8 mouse cellular contexts compared by ENCODE assay signal in genomic region chr11:30985877-30986624, GRCm38 (mm10). TPM values are rescaled to one million over a fixed set of nuclear protein-coding genes. Genes with fewer than 3 reads are reported as not detected.
DNase-seq lines count a peak whose midpoint lies in the region; ATAC-seq and TF ChIP-seq lines count a peak whose summit lies in the region.

Gene Chac2, minus strand, starts transcription at chr11:30986350.

- peak within 1 kb of the TSS; percentile 85 for H3K9ac ChIP-seq in heart, embryonic 11.5 days (ENCODE audit: low read depth, low read length)
- H3K9ac ChIP-seq in kidney, embryonic 16.5 days (replicated peaks; ENCODE audit: low read length) = peak within 1 kb of the TSS; percentile 79
- peak within 1 kb of the TSS; percentile 95 for H3K9ac ChIP-seq in liver, adult 2 months (ENCODE audit: low read depth, low read length)

- peak within 1 kb of the TSS; percentile 82 for H3K4me2 ChIP-seq in heart, embryonic 11.5 days
- H3K4me2 ChIP-seq in kidney, embryonic 16.5 days (replicated peaks; ENCODE audit: low read depth, low read length) = peak within 1 kb of the TSS; percentile 72
- H3K4me2 ChIP-seq in myocyte (ENCODE audit: low read depth) = peak within 1 kb of the TSS; percentile 80

- H3K4me1 ChIP-seq in erythroblast, embryonic 14.5 days (ENCODE audit: control insufficient read depth) = peaks cover 44% of the 10 kb centered on the region
- peaks cover 5% of the 10 kb centered on the region; the same call in 1 of the 2 replicates for H3K4me1 ChIP-seq in heart, embryonic 11.5 days (ENCODE audit: control insufficient read depth, insufficient read depth, low read length)
- H3K4me1 ChIP-seq in kidney, embryonic 16.5 days (ENCODE audit: insufficient read depth, low read length) = peaks cover 5% of the 10 kb centered on the region
- peaks cover 2% of the 10 kb centered on the region; the same call in 1 of the 2 replicates for H3K4me1 ChIP-seq in liver, adult 2 months (ENCODE audit: control insufficient read depth, insufficient read depth, low read length)

- peak within 1 kb of the TSS; percentile 74 for H3ac ChIP-seq in C2C12 (ENCODE audit: control insufficient read depth, insufficient read length, low read depth)
- peak within 1 kb of the TSS; percentile 28 for H3ac ChIP-seq in myocyte (ENCODE audit: control insufficient read depth, insufficient read length)

- peak; percentile 96 for ATAC-seq in heart, embryonic 11.5 days (replicated peaks; ENCODE audit: insufficient number of reproducible peaks, low FRiP score, low TSS enrichment)
- ATAC-seq in kidney, embryonic 16.5 days (ENCODE audit: low FRiP score, low TSS enrichment) = peak; percentile 99

- DNase-seq in brain, embryonic 14.5 days (ENCODE audit: low read depth) = peak; percentile 97
- peak; percentile 96 for DNase-seq in liver, adult 2 months (ENCODE audit: extremely low read depth, low read depth, low spot score)
- DNase-seq in splenic B cell, adult 2 months (ENCODE audit: low read depth, low spot score) = peak; percentile 86

- peak; percentile 58; the same call in 1 of the 2 replicates for TF ChIP-seq POLR2A in brain, embryonic 14.5 days (IDR thresholded peaks at IDR 0.05; ENCODE audit: borderline replicate concordance, extremely low read depth, insufficient read depth, insufficient read length, poor library complexity, severe bottlenecking)
- 0 out of 2 replicates have a peak, but pooled peaks have one; percentile 20 for TF ChIP-seq POLR2A in liver, adult 2 months (IDR thresholded peaks at IDR 0.05; ENCODE audit: extremely low read depth, insufficient read depth, low read length)
- TF ChIP-seq POLR2A in myocyte (IDR thresholded peaks at IDR 0.05; ENCODE audit: insufficient read length, low read depth) = peak; percentile 70

- H3K79me3 ChIP-seq in C2C12 (ENCODE audit: low read depth) = peaks cover 15% of the 10 kb centered on the region

- peaks cover 33% of the 10 kb centered on the region for H3K79me2 ChIP-seq in C2C12 (ENCODE audit: control insufficient read depth, insufficient read depth)
- peaks cover 3% of the 10 kb centered on the region; the same call in 1 of the 2 replicates for H3K79me2 ChIP-seq in liver, adult 2 months (ENCODE audit: control insufficient read depth, insufficient read depth, low read length)
- H3K79me2 ChIP-seq in myocyte (ENCODE audit: control insufficient read depth, insufficient read depth) = peaks cover 24% of the 10 kb centered on the region

- under 1% methylated on average over 22 of the region's 22 CpGs for WGBS in heart, embryonic 11.5 days (ENCODE audit: insufficient replicate concordance)
- WGBS in kidney, embryonic 16.5 days = under 1% methylated on average over 22 of the region's 22 CpGs
- WGBS in liver, adult 2 months = 1% methylated on average over 22 of the region's 22 CpGs

- H3K27me3 ChIP-seq in C2C12 (ENCODE audit: control insufficient read depth, insufficient read depth, insufficient read length) (no peaks in the 10 kb centered on the region), myocyte (ENCODE audit: control insufficient read depth, insufficient read depth, insufficient read length) (no peaks in the 10 kb centered on the region)
- no peaks in the 10 kb centered on the region for H3K27me3 ChIP-seq in erythroblast, embryonic 14.5 days (ENCODE audit: control insufficient read depth)
- no peaks in the 10 kb centered on the region for H3K27me3 ChIP-seq in heart, embryonic 11.5 days (ENCODE audit: control insufficient read depth, insufficient read depth, low read length)
- H3K27me3 ChIP-seq in kidney, embryonic 16.5 days (ENCODE audit: insufficient read depth, low read length) = no peaks in the 10 kb centered on the region
- H3K27me3 ChIP-seq in liver, adult 2 months (ENCODE audit: control insufficient read depth, insufficient read depth, low read length) = no peaks in the 10 kb centered on the region
- no peaks in the 10 kb centered on the region for H3K27me3 ChIP-seq in splenic B cell, adult 2 months (ENCODE audit: control insufficient read depth, insufficient read depth, low read length, poor library complexity, severe bottlenecking)

- H3K27ac ChIP-seq in heart, embryonic 11.5 days (ENCODE audit: low read depth, low read length) = peak within 1 kb of the TSS; percentile 60; the same call in 1 of the 2 replicates
- H3K27ac ChIP-seq in kidney, embryonic 16.5 days (ENCODE audit: low read length) = peak within 1 kb of the TSS; percentile 87
- H3K27ac ChIP-seq in liver, adult 2 months (replicated peaks; ENCODE audit: insufficient read depth, low read depth, low read length) = peak within 1 kb of the TSS; percentile 98

- H3K4me3 ChIP-seq in C2C12 (ENCODE audit: insufficient read depth, poor library complexity, severe bottlenecking) = peak within 1 kb of the TSS; percentile 57
- H3K4me3 ChIP-seq in erythroblast, embryonic 14.5 days (replicated peaks) = peak within 1 kb of the TSS; percentile 99
- peak within 1 kb of the TSS; percentile 79 for H3K4me3 ChIP-seq in heart, embryonic 11.5 days (ENCODE audit: low read depth, low read length)
- peak within 1 kb of the TSS; percentile 72 for H3K4me3 ChIP-seq in kidney, embryonic 16.5 days (ENCODE audit: low read length)
- H3K4me3 ChIP-seq in liver, adult 2 months (ENCODE audit: insufficient read depth, low read depth, low read length) = peak within 1 kb of the TSS; percentile 97
- peak within 1 kb of the TSS; percentile 60 for H3K4me3 ChIP-seq in myocyte

- peaks cover 6% of the 10 kb centered on the region for H3K36me3 ChIP-seq in C2C12 (ENCODE audit: control insufficient read depth, insufficient read depth)
- H3K36me3 ChIP-seq in erythroblast, embryonic 14.5 days (ENCODE audit: control insufficient read depth) = peaks cover 38% of the 10 kb centered on the region
- H3K36me3 ChIP-seq in heart, embryonic 11.5 days (ENCODE audit: control insufficient read depth, insufficient read depth, low read length) = no peaks in the 10 kb centered on the region
- no peaks in the 10 kb centered on the region for H3K36me3 ChIP-seq in kidney, embryonic 16.5 days (ENCODE audit: insufficient read depth, low read length)
- H3K36me3 ChIP-seq in liver, adult 2 months (ENCODE audit: control insufficient read depth, insufficient read depth, low read length) = peaks cover 6% of the 10 kb centered on the region
- peaks cover 9% of the 10 kb centered on the region for H3K36me3 ChIP-seq in myocyte (ENCODE audit: control insufficient read depth, insufficient read depth)
- no peaks in the 10 kb centered on the region for H3K36me3 ChIP-seq in splenic B cell, adult 2 months (ENCODE audit: control insufficient read depth, insufficient read depth, low read length, poor library complexity, severe bottlenecking)

- TF ChIP-seq CTCF in C2C12 (IDR thresholded peaks at IDR 0.05; ENCODE audit: control insufficient read depth, insufficient read depth, insufficient read length) = no peak
- no peak for TF ChIP-seq CTCF in brain, embryonic 14.5 days (IDR thresholded peaks at IDR 0.05; ENCODE audit: borderline replicate concordance, extremely low read depth, insufficient read depth, insufficient read length)
- TF ChIP-seq CTCF in liver, adult 2 months (IDR thresholded peaks at IDR 0.05; ENCODE audit: low read depth, low read length) = no peak

- H3K9me3 ChIP-seq in erythroblast, embryonic 14.5 days (ENCODE audit: control insufficient read depth, low read length) = no peaks in the 10 kb centered on the region
- H3K9me3 ChIP-seq in heart, embryonic 11.5 days (replicated peaks; ENCODE audit: control insufficient read depth, low read length) = no peaks in the 10 kb centered on the region
- no peaks in the 10 kb centered on the region for H3K9me3 ChIP-seq in kidney, embryonic 16.5 days (ENCODE audit: low read length)

TF ChIP-seq in C2C12, 6 proteins besides CTCF, POLR2A, EP300 and RAD21:
- TF ChIP-seq CEBPB (IDR thresholded peaks at IDR 0.05; ENCODE audit: low read depth) (no peak), FOSL1 (IDR thresholded peaks at IDR 0.05; ENCODE audit: insufficient read depth, low read length, poor library complexity, severe bottlenecking) (no peak), MYOD1 (IDR thresholded peaks at IDR 0.05; ENCODE audit: control insufficient read depth, insufficient read length, low read depth) (no peak), USF1 (IDR thresholded peaks at IDR 0.05; ENCODE audit: low read depth) (no peak), MYOG (IDR thresholded peaks at IDR 0.05; ENCODE audit: control insufficient read depth, extremely low read depth, insufficient read length) (no peak), MAX (IDR thresholded peaks at IDR 0.05) (no peak)

TF ChIP-seq in myocyte, 11 proteins besides CTCF, POLR2A, EP300 and RAD21:
- no peak for TF ChIP-seq REST (IDR thresholded peaks at IDR 0.05; ENCODE audit: insufficient read depth, insufficient read length)
- TF ChIP-seq POLR2AphosphoS2 (IDR thresholded peaks at IDR 0.05; ENCODE audit: insufficient read length, low read depth) = peak; percentile 64
TF ChIP-seq in myocyte: peak in this region for 1.

RNA-seq across cellular contexts. Expression of gene Chac2, which starts in this region (rescaled TPM):
- polyA plus RNA-seq in C2C12 (2012; fragmentation: generic; extraction: Trizol) (4.2 TPM), myocyte (2012; fragmentation: generic; extraction: Trizol) (8.0 TPM)
- 9.0 and 9.6 TPM in 2 replicates for polyA plus RNA-seq in brain, embryonic 14.5 days (2012; rRNA removed)
- 9.1 and 13.0 TPM in 2 replicates for polyA plus RNA-seq in erythroblast, embryonic 14.5 days (2012)
- 16.7 and 17.2 TPM in 2 replicates for polyA plus RNA-seq in heart, embryonic 11.5 days (2014; fragmentation: Nextera tagmentation; extraction: Ambion mirVana)
- polyA plus RNA-seq in kidney, embryonic 16.5 days (2015; fragmentation: Nextera tagmentation; extraction: Ambion mirVana) = 18.3 and 19.8 TPM in 2 replicates
- total RNA-seq in liver, adult 2 months (2014; rRNA removed) = 37.5 and 45.9 TPM in 2 replicates
- polyA plus RNA-seq in liver, adult 2 months (2012; rRNA removed) = 9.4 and 13.6 TPM in 2 replicates

Comparison
In these comparisons a context has a peak if more than half of its experiments do, and no peak if none do; other contexts are left out.
1. Peak in every context shown above with its lines: DNase-seq, ATAC-seq, H3K4me3 ChIP-seq and H3K27ac ChIP-seq.
2. POLR2A ChIP-seq: peak in every context shown above with its lines; median percentile 70 in myocyte; 58 in brain, embryonic 14.5 days; 20 in liver, adult 2 months.